ENCODE assay signal across 22 mouse cellular contexts in the genomic region with DNA sequence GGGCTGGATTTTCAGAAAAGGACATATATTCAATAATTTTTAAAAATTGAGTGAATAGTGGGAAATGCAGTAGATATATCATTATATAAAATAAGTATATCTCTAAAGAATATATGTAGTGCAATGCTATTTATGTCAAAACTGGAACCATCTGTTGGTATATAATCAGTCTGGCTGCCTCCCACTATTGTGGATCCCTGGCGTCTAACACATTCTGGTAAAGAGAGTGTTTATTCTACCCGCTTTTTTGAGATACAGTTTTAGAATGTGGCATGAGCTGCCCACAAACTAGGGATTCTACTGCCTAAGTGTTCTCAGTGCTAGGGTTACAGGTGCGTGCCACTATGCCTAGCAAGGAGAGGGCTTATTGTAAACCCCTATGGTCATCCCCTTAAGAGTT.
"Had no signal": no experiment of that assay in that cellular context is flagged by ENCODE, and none has a peak within 500 bp of the region (broad histone marks: within the 10 kb centered on the region; RNA-seq: fewer than 3 reads in every experiment).

No protein-coding gene starts in this region.

- H3K9ac ChIP-seq: limb, embryonic 12.5 days; limb, embryonic 15.5 days; liver, embryonic 14.5 days; liver, postnatal 0 days; lung, embryonic 14.5 days; midbrain, embryonic 13.5 days; stomach, embryonic 15.5 days had no signal

- ATAC-seq: intestine, postnatal 0 days; liver, postnatal 0 days; lung, postnatal 0 days; midbrain, embryonic 13.5 days had no signal

- H3K36me3 ChIP-seq: limb, embryonic 12.5 days; limb, embryonic 15.5 days; midbrain, embryonic 10.5 days; midbrain, embryonic 13.5 days; stomach, embryonic 15.5 days had no signal

- H3K4me2 ChIP-seq: limb, embryonic 12.5 days; limb, embryonic 15.5 days; liver, embryonic 11.5 days; lung, embryonic 14.5 days; midbrain, embryonic 13.5 days; stomach, embryonic 15.5 days had no signal

- H3K4me1 ChIP-seq: limb, embryonic 12.5 days; limb, embryonic 15.5 days; midbrain, embryonic 10.5 days; midbrain, embryonic 13.5 days; stomach, embryonic 15.5 days had no signal

- H3K27me3 ChIP-seq: limb, embryonic 12.5 days; limb, embryonic 15.5 days; megakaryocyte, embryonic 14.5 days; midbrain, embryonic 13.5 days; stomach, embryonic 15.5 days had no signal

- DNase-seq: kidney, adult 2 months; kidney, postnatal 25 days; layer of hippocampus, adult 9-11 months; liver, postnatal 0 days; lung, embryonic 14.5 days; lung, postnatal 36 days; right cerebral cortex, postnatal 25 days; spleen, adult 18-20 months; thymus, adult 18-20 months; thymus, postnatal 36 days had no signal

- H3K4me3 ChIP-seq: layer of hippocampus, adult 2 months; limb, embryonic 12.5 days; limb, embryonic 15.5 days; megakaryocyte, embryonic 14.5 days; midbrain, embryonic 10.5 days; midbrain, embryonic 13.5 days; stomach, embryonic 15.5 days had no signal

- H3K27ac ChIP-seq: kidney, postnatal 0 days; layer of hippocampus, adult 2 months; limb, embryonic 12.5 days; limb, embryonic 15.5 days; liver, embryonic 14.5 days; midbrain, embryonic 10.5 days; midbrain, embryonic 13.5 days; stomach, embryonic 15.5 days had no signal

- H3K9me3 ChIP-seq: limb, embryonic 12.5 days; limb, embryonic 15.5 days; megakaryocyte, embryonic 14.5 days; midbrain, embryonic 10.5 days; midbrain, embryonic 13.5 days; stomach, embryonic 15.5 days had no signal
